Mouse (Mus musculus): ENCODE measurements around the gene Pycr2. TPM values are rescaled to one million over a fixed set of nuclear protein-coding genes. Genes with fewer than 3 reads are reported as not detected.
"Not testable (repeated sequence)": the region's sequence is repeated elsewhere in the genome, so short reads cannot be mapped to it uniquely, and the experiment has no call there.

Pycr2 gene
- polyA plus RNA-seq, 1 experiment from 2014 or later = 73.2 TPM

GRCm38 (mm10) chr1:180877466-180877865, 26.6 kb upstream of the Pycr2 start:
- H3K36me3 ChIP-seq (ENCODE audit: control insufficient read depth, insufficient read depth, low read length) = no peaks in the 10 kb centered on the region
- H3K4me3 ChIP-seq (ENCODE audit: low read length) = no peak overlapping the region
- H3K27ac ChIP-seq (ENCODE audit: low read length) = no peak overlapping the region
- no peaks in the 10 kb centered on the region for H3K9me3 ChIP-seq (ENCODE audit: control insufficient read depth, low read length)
- no peaks in the 10 kb centered on the region for H3K4me1 ChIP-seq (ENCODE audit: control insufficient read depth, insufficient read depth, low read length)
- ATAC-seq = no peak
- no peaks in the 10 kb centered on the region for H3K27me3 ChIP-seq (replicated peaks; ENCODE audit: control insufficient read depth, insufficient read depth, low read length)
- H3K4me2 ChIP-seq (ENCODE audit: low read depth, low read length) = no peak overlapping the region
- H3K9ac ChIP-seq (ENCODE audit: low read depth, low read length) = no peak overlapping the region
- WGBS = 75% methylated on average over 4 of the region's 4 CpGs

GRCm38 (mm10) chr1:180881768-180882167, 22.3 kb upstream of the Pycr2 start:
- Histone ChIP-seq H3K4me1 (ENCODE audit: control insufficient read depth, insufficient read depth, low read length) (peaks cover 3% of the 10 kb centered on the region; the same call in 1 of the 2 replicates), H3K4me3 (ENCODE audit: low read length) (no peak overlapping the region), H3K4me2 (ENCODE audit: low read depth, low read length) (no peak overlapping the region), H3K36me3 (ENCODE audit: control insufficient read depth, insufficient read depth, low read length) (no peaks in the 10 kb centered on the region), H3K9ac (ENCODE audit: low read depth, low read length) (no peak overlapping the region), H3K27me3 (replicated peaks; ENCODE audit: control insufficient read depth, insufficient read depth, low read length) (no peaks in the 10 kb centered on the region; the same call in 1 of the 2 replicates), H3K27ac (ENCODE audit: low read length) (no peak overlapping the region), H3K9me3 (ENCODE audit: control insufficient read depth, low read length) (no peaks in the 10 kb centered on the region)
- 73% methylated on average over 3 of the region's 3 CpGs for WGBS
- ATAC-seq = no peak

GRCm38 (mm10) chr1:180883731-180884130, 20.4 kb upstream of the Pycr2 start:
- Histone ChIP-seq H3K27me3 (replicated peaks; ENCODE audit: control insufficient read depth, insufficient read depth, low read length) (no peaks in the 10 kb centered on the region; the same call in 1 of the 2 replicates), H3K36me3 (ENCODE audit: control insufficient read depth, insufficient read depth, low read length) (no peaks in the 10 kb centered on the region), H3K27ac (ENCODE audit: low read length) (no peak overlapping the region), H3K4me1 (ENCODE audit: control insufficient read depth, insufficient read depth, low read length) (peaks cover 10% of the 10 kb centered on the region), H3K9me3 (ENCODE audit: control insufficient read depth, low read length) (no peaks in the 10 kb centered on the region), H3K4me3 (ENCODE audit: low read length) (no peak overlapping the region), H3K4me2 (ENCODE audit: low read depth, low read length) (no peak overlapping the region), H3K9ac (ENCODE audit: low read depth, low read length) (no peak overlapping the region)
- WGBS = 34% methylated on average over 7 of the region's 7 CpGs
- ATAC-seq = no peak

GRCm38 (mm10) chr1:180884484-180884883, 19.6 kb upstream of the Pycr2 start:
- Histone ChIP-seq H3K36me3 (ENCODE audit: control insufficient read depth, insufficient read depth, low read length) (no peaks in the 10 kb centered on the region), H3K4me3 (ENCODE audit: low read length) (no peak overlapping the region), H3K4me2 (ENCODE audit: low read depth, low read length) (no peak overlapping the region), H3K9ac (ENCODE audit: low read depth, low read length) (no peak overlapping the region), H3K4me1 (ENCODE audit: control insufficient read depth, insufficient read depth, low read length) (peaks cover 13% of the 10 kb centered on the region), H3K9me3 (ENCODE audit: control insufficient read depth, low read length) (no peaks in the 10 kb centered on the region), H3K27me3 (replicated peaks; ENCODE audit: control insufficient read depth, insufficient read depth, low read length) (no peaks in the 10 kb centered on the region; the same call in 1 of the 2 replicates), H3K27ac (ENCODE audit: low read length) (no peak overlapping the region)
- 73% methylated on average over 9 of the region's 9 CpGs for WGBS
- no peak for ATAC-seq

- Histone ChIP-seq H3K4me2 (ENCODE audit: low read depth, low read length) (peak overlapping the region; percentile 41), H3K4me3 (ENCODE audit: low read length) (peak overlapping the region; percentile 18), H3K36me3 (ENCODE audit: control insufficient read depth, insufficient read depth, low read length) (no peaks in the 10 kb centered on the region), H3K9me3 (ENCODE audit: control insufficient read depth, low read length) (no peaks in the 10 kb centered on the region), H3K4me1 (ENCODE audit: control insufficient read depth, insufficient read depth, low read length) (peaks cover 13% of the 10 kb centered on the region), H3K27ac (ENCODE audit: low read length) (peak overlapping the region; percentile 43), H3K9ac (ENCODE audit: low read depth, low read length) (peak overlapping the region; percentile 55; the same call in 1 of the 2 replicates), H3K27me3 (replicated peaks; ENCODE audit: control insufficient read depth, insufficient read depth, low read length) (peaks cover 8% of the 10 kb centered on the region)
- ATAC-seq = peak; percentile 76
- WGBS = 9% methylated on average over 13 of the region's 13 CpGs
These were observed 15.5 kb upstream of the Pycr2 start for GRCm38 (mm10) chr1:180888556-180889042.

- Histone ChIP-seq H3K4me2 (ENCODE audit: low read depth, low read length) (peak overlapping the region; percentile 41), H3K4me1 (ENCODE audit: control insufficient read depth, insufficient read depth, low read length) (peaks cover 10% of the 10 kb centered on the region), H3K9ac (ENCODE audit: low read depth, low read length) (peak overlapping the region; percentile 55; the same call in 1 of the 2 replicates), H3K4me3 (ENCODE audit: low read length) (0 out of 2 replicates have a peak overlapping the region, but pooled peaks have one; percentile 18), H3K36me3 (ENCODE audit: control insufficient read depth, insufficient read depth, low read length) (no peaks in the 10 kb centered on the region), H3K9me3 (ENCODE audit: control insufficient read depth, low read length) (no peaks in the 10 kb centered on the region), H3K27ac (ENCODE audit: low read length) (peak overlapping the region; percentile 43), H3K27me3 (replicated peaks; ENCODE audit: control insufficient read depth, insufficient read depth, low read length) (peaks cover 10% of the 10 kb centered on the region)
- WGBS = 55% methylated on average over 7 of the region's 7 CpGs
- peak; percentile 20; the same call in 1 of the 2 replicates for ATAC-seq
These were observed 14.9 kb upstream of the Pycr2 start for GRCm38 (mm10) chr1:180889172-180889571.

- 53% methylated on average over 6 of the region's 6 CpGs for WGBS
- Histone ChIP-seq H3K36me3 (ENCODE audit: control insufficient read depth, insufficient read depth, low read length) (no peaks in the 10 kb centered on the region), H3K9me3 (ENCODE audit: control insufficient read depth, low read length) (no peaks in the 10 kb centered on the region), H3K27ac (ENCODE audit: low read length) (no peak overlapping the region), H3K4me1 (ENCODE audit: control insufficient read depth, insufficient read depth, low read length) (peaks cover 12% of the 10 kb centered on the region), H3K27me3 (replicated peaks; ENCODE audit: control insufficient read depth, insufficient read depth, low read length) (peaks cover 12% of the 10 kb centered on the region), H3K4me2 (ENCODE audit: low read depth, low read length) (no peak overlapping the region), H3K4me3 (ENCODE audit: low read length) (no peak overlapping the region), H3K9ac (ENCODE audit: low read depth, low read length) (no peak overlapping the region)
- ATAC-seq = no peak
These were observed 14.3 kb upstream of the Pycr2 start for GRCm38 (mm10) chr1:180889841-180890240.

GRCm38 (mm10) chr1:180892808-180893207, 11.3 kb upstream of the Pycr2 start, which contains the start of gene Lefty2:
Gene Lefty2 (plus strand): TSS chr1:180893108.
- H3K9me3 ChIP-seq (ENCODE audit: control insufficient read depth, low read length) = no peaks in the 10 kb centered on the region
- no peaks in the 10 kb centered on the region for H3K36me3 ChIP-seq (ENCODE audit: control insufficient read depth, insufficient read depth, low read length)
- H3K4me1 ChIP-seq (ENCODE audit: control insufficient read depth, insufficient read depth, low read length) = peaks cover 12% of the 10 kb centered on the region
- H3K27ac ChIP-seq (ENCODE audit: low read length) = no peak within 1 kb of the TSS
- no peak within 1 kb of the TSS for H3K4me3 ChIP-seq (ENCODE audit: low read length)
- H3K27me3 ChIP-seq (replicated peaks; ENCODE audit: control insufficient read depth, insufficient read depth, low read length) = peaks cover 12% of the 10 kb centered on the region
- WGBS = 66% methylated on average over 10 of the region's 10 CpGs
- ATAC-seq = no peak
- H3K4me2 ChIP-seq (ENCODE audit: low read depth, low read length) = no peak within 1 kb of the TSS
- no peak within 1 kb of the TSS for H3K9ac ChIP-seq (ENCODE audit: low read depth, low read length)

GRCm38 (mm10) chr1:180894088-180894987, 9.8 kb upstream of the Pycr2 start:
- not testable (repeated sequence) for H3K36me3 ChIP-seq (ENCODE audit: control insufficient read depth, insufficient read depth, low read length); H3K4me1 ChIP-seq (ENCODE audit: control insufficient read depth, insufficient read depth, low read length); H3K9me3 ChIP-seq (ENCODE audit: control insufficient read depth, low read length); H3K27ac ChIP-seq (ENCODE audit: low read length); H3K9ac ChIP-seq (ENCODE audit: low read depth, low read length)
- peak; percentile 38; the same call in 1 of the 2 replicates for ATAC-seq
- peaks cover 12% of the 10 kb centered on the region for H3K27me3 ChIP-seq (replicated peaks; ENCODE audit: control insufficient read depth, insufficient read depth, low read length)
- H3K4me2 ChIP-seq (ENCODE audit: low read depth, low read length) = peak overlapping the region; percentile 26; the same call in 1 of the 2 replicates
- 7% methylated on average over 44 of the region's 51 CpGs for whole genome bisulfite sequencing
- peak overlapping the region; percentile 4; the same call in 1 of the 2 replicates for H3K4me3 ChIP-seq (ENCODE audit: low read length)
